Mouse (Mus musculus) lung, adult 2 months (tissue): ENCODE results near the gene Snx4.

Experiments used
- CTCF ChIP-seq: fragments of 200-500 bp; IDR thresholded peaks from 2 replicates; pipeline ENCODE4 v1.5.1; 2011; ENCODE audit warnings: mild to moderate bottlenecking, low read length, control low read depth; ENCODE audit not compliant: insufficient read depth
- POLR2A ChIP-seq: fragments of 200-500 bp; IDR thresholded peaks from 2 replicates; pipeline ENCODE4 v1.6.1; 2011; ENCODE audit warnings: low read depth, mild to moderate bottlenecking, control low read depth, low read length, borderline replicate concordance; ENCODE audit errors: extremely low read depth

DNA sequence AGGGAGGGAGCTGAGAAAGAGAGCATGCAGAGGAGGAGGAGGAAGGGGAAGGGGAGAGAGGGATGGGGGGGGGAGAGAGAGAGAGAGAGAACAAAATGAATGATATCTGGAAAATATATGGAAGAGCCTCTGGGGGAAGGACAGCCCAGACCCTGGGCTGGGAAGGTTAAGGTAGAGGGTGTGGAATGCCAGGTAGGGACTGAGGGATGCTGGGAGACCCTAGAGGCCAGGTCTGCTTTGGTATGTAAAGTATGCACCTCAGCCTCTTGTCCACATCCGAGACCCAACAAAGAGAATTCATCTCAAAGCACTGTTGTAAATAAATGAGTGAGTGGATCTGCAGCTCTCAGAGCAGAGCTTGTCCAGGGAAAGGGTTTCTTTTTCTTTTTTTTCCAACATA, 91.1 kb downstream of the Snx4 start:
- no peak for TF ChIP-seq CTCF
- no peak for TF ChIP-seq POLR2A
